Mouse (Mus musculus) adrenal gland, postnatal 10 days (tissue): ENCODE measurements around the gene Hnf4a. TPM values are rescaled to one million over a fixed set of nuclear protein-coding genes. Genes with fewer than 3 reads are reported as not detected.

Experiments
- DNase-seq: peaks from one replicate; pipeline ENCODE4 v3.0.0; 2021; ENCODE audit warnings: mixed read lengths
- total RNA-seq, 2 experiments: library from RNA; stranded (reverse); gene quantifications; 2 replicates each; pipeline ENCODE4 v1.2.3; 2021

The Hnf4a gene
- total RNA-seq, 2 experiments from 2014 or later, result 11.8 to 51.8 TPM

- no peak for DNase-seq
Observed at GRCm38 (mm10) chr2:163490656-163491055, 16.0 kb upstream of the Hnf4a start.

GRCm38 (mm10) chr2:163491351-163491750 lies 15.3 kb upstream of the Hnf4a start:
- DNase-seq, result no peak

- DNase-seq, result no peak
Observed at GRCm38 (mm10) chr2:163492018-163492417, 14.6 kb upstream of the Hnf4a start, which contains the start of gene R3hdml. R3hdml (plus strand) TSS chr2:163492318.

- DNase-seq, result no peak
Observed at GRCm38 (mm10) chr2:163493031-163493430, 13.6 kb upstream of the Hnf4a start.

GRCm38 (mm10) chr2:163493976-163494375 lies 12.6 kb upstream of the Hnf4a start:
- DNase-seq, result peak; percentile 63

- no peak for DNase-seq
Observed at GRCm38 (mm10) chr2:163494456-163494855, 12.2 kb upstream of the Hnf4a start.

- DNase-seq, result peak; percentile 42
Observed at GRCm38 (mm10) chr2:163502219-163502618, 4.4 kb upstream of the Hnf4a start.

- DNase-seq, result no peak
Observed at GRCm38 (mm10) chr2:163503191-163503590, 3.4 kb upstream of the Hnf4a start.

GRCm38 (mm10) chr2:163525761-163526243 lies 19.2 kb downstream of the Hnf4a start:
- no peak for DNase-seq

GRCm38 (mm10) chr2:163527497-163527896 lies 20.9 kb downstream of the Hnf4a start:
- no peak for DNase-seq

- DNase-seq, result no peak
Observed at GRCm38 (mm10) chr2:163530418-163530817, 23.8 kb downstream of the Hnf4a start.

GRCm38 (mm10) chr2:163531917-163532316 lies 25.3 kb downstream of the Hnf4a start:
- DNase-seq, result peak; percentile 90

- DNase-seq, result no peak
Observed at GRCm38 (mm10) chr2:163533226-163533625, 26.6 kb downstream of the Hnf4a start.

- peak; percentile 92 for DNase-seq
Observed at GRCm38 (mm10) chr2:163534958-163535524, 28.4 kb downstream of the Hnf4a start.

- no peak for DNase-seq
Observed at GRCm38 (mm10) chr2:163537443-163537842, 30.8 kb downstream of the Hnf4a start.

GRCm38 (mm10) chr2:163538410-163538809 lies 31.8 kb downstream of the Hnf4a start:
- DNase-seq, result no peak

- no peak for DNase-seq
Observed at GRCm38 (mm10) chr2:163539321-163540040, 32.9 kb downstream of the Hnf4a start.

GRCm38 (mm10) chr2:163540231-163541117 lies 33.9 kb downstream of the Hnf4a start:
- DNase-seq, result no peak

- DNase-seq, result no peak
Observed at GRCm38 (mm10) chr2:163541568-163542182, 35.1 kb downstream of the Hnf4a start.

GRCm38 (mm10) chr2:163542674-163543073 lies 36.1 kb downstream of the Hnf4a start:
- DNase-seq, result no peak

GRCm38 (mm10) chr2:163546623-163547318 lies 40.2 kb downstream of the Hnf4a start:
- DNase-seq, result no peak

- no peak for DNase-seq
Observed at GRCm38 (mm10) chr2:163548822-163549221, 42.2 kb downstream of the Hnf4a start.
